Mouse (Mus musculus) neutrophil, adult 65 days (primary cell): ENCODE results near the gene Arhgef33. TPM values are rescaled to one million over a fixed set of nuclear protein-coding genes. Genes with fewer than 3 reads are reported as not detected.

ENCODE experiments used
- total RNA-seq: library from RNA; stranded (reverse); gene quantifications from 2 replicates; pipeline ENCODE4 v1.2.4, GENCODE M21; 2023

Gene Arhgef33
- not detected in 2 replicates for total RNA-seq

GRCm38 (mm10) chr17:80307251-80307650, at the start of gene Arhgef33:
Gene Arhgef33 (plus strand): TSS chr17:80307407.

GRCm38 (mm10) chr17:80290074-80290657, 17.0 kb upstream of the Arhgef33 start, which contains the start of the genes Morn2 and Dhx57:
Gene Morn2 (plus strand): TSS chr17:80290203.
Gene Dhx57 (minus strand): TSS chr17:80290476.

GRCm38 (mm10) chr17:80372989-80373725, 66.0 kb downstream of the Arhgef33 start, which contains the start of gene Gm10190:
Gene Gm10190 (minus strand): TSS chr17:80373541.

Other genes starting within 250 kb of the Arhgef33 start
- 84.6 and 112 TPM in 2 replicates for gene Hnrnpll, start 245.1 kb upstream of the Arhgef33 start, total RNA-seq
- gene Galm, start 179.9 kb upstream of the Arhgef33 start, total RNA-seq = 10.0 and 10.6 TPM in 2 replicates
- 150 and 188 TPM in 2 replicates for gene Srsf7, start 100.1 kb upstream of the Arhgef33 start, total RNA-seq
- gene Ttc39d, start 99.9 kb upstream of the Arhgef33 start, total RNA-seq = not detected in 2 replicates
- gene Gemin6, start 83.0 kb upstream of the Arhgef33 start, total RNA-seq = 1.5 and 2.2 TPM in 2 replicates
- 1.3 and 1.6 TPM in 2 replicates for gene Morn2, start 17.2 kb upstream of the Arhgef33 start, total RNA-seq
- gene Dhx57, start 16.9 kb upstream of the Arhgef33 start, total RNA-seq = 9.0 and 9.9 TPM in 2 replicates
- gene Gm10190, start 66.1 kb downstream of the Arhgef33 start, total RNA-seq = not detected in 2 replicates
- gene Sos1, start 173.0 kb downstream of the Arhgef33 start, total RNA-seq = 9.3 and 12.0 TPM in 2 replicates